Mouse (Mus musculus): Measurements from ENCODE around the gene Ppp3ca. TPM values are rescaled to one million over a fixed set of nuclear protein-coding genes. Genes with fewer than 3 reads are reported as not detected.

Ppp3ca gene
- polyA plus RNA-seq, 2 experiments: 3.9 to 7.4 TPM

DNA sequence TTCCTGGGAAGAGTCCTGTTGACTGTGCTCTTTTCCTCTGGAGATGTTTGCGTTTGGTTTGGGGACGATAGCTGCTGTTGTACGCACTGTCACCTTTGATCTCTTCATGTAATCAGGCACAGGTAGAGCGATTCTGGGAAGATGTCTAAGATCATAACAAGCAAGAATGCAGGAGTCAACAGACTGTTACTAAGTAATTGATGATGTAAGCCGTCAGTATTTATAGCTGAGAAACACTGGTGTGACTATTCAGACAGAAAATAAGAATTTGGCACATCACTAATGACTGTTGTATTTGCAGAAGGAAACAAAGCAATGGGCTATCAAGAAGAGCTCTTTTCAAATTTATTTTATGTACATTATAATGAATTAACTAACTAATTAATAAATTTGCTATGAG lies 4.6 kb downstream of the Ppp3ca start:
- H3K9ac ChIP-seq (replicated peaks): no peak overlapping the region
- no peak for ATAC-seq (ENCODE audit: insufficient read depth)

GRCm38 (mm10) chr3:136676991-136677390 lies 7.1 kb downstream of the Ppp3ca start:
- no peak overlapping the region for H3K9ac ChIP-seq (replicated peaks)
- H3K27ac ChIP-seq: no peak overlapping the region
- no peak overlapping the region for H3K4me2 ChIP-seq (ENCODE audit: low read depth)
- H3K36me3 ChIP-seq (replicated peaks; ENCODE audit: control insufficient read depth, insufficient read depth, low read depth): no peaks in the 10 kb centered on the region
- DNase-seq (ENCODE audit: low read depth in 3 of 3, low spot score in 3 of 3) (no peak), ATAC-seq (ENCODE audit: insufficient read depth) (no peak)
- TF ChIP-seq CTCF (IDR thresholded peaks at IDR 0.05; ENCODE audit: low read depth): no peak
- TF ChIP-seq EP300 (IDR thresholded peaks at IDR 0.05; ENCODE audit: low read depth): no peak
- H3K4me1 ChIP-seq (replicated peaks; ENCODE audit: control insufficient read depth in 2 of 2, insufficient read depth in 2 of 2, low read length in 1 of 2): peaks cover 0 to 2% of the 10 kb centered on the region in 2 experiments; a peak in 1 of 4 replicates
- WGBS (ENCODE audit: insufficient replicate concordance): 65% methylated on average over 2 of the region's 2 CpGs
- no peaks in the 10 kb centered on the region for H3K9me3 ChIP-seq (ENCODE audit: control insufficient read depth, low read length)
- H3K4me3 ChIP-seq (ENCODE audit: insufficient read depth in 1 of 2, low read depth in 2 of 2, low read length in 2 of 2): no peak overlapping the region
- no peaks in the 10 kb centered on the region for H3K27me3 ChIP-seq (ENCODE audit: control insufficient read depth, insufficient read depth, low read length)

More for the DNA sequence above, 4.6 kb downstream of the Ppp3ca start:
- H3K27ac ChIP-seq: no peak overlapping the region
- WGBS (ENCODE audit: insufficient replicate concordance): 76% methylated on average over 5 of the region's 5 CpGs
- peaks cover 0 to 3% of the 10 kb centered on the region in 2 experiments; a peak in 1 of 4 replicates for H3K4me1 ChIP-seq (replicated peaks; ENCODE audit: control insufficient read depth in 2 of 2, insufficient read depth in 2 of 2, low read length in 1 of 2)
- H3K9me3 ChIP-seq (ENCODE audit: control insufficient read depth, low read length): no peaks in the 10 kb centered on the region
- no peak overlapping the region for H3K4me2 ChIP-seq (ENCODE audit: low read depth)
- H3K36me3 ChIP-seq (replicated peaks; ENCODE audit: control insufficient read depth, insufficient read depth, low read depth): no peaks in the 10 kb centered on the region
- H3K27me3 ChIP-seq (ENCODE audit: control insufficient read depth, insufficient read depth, low read length): no peaks in the 10 kb centered on the region
- H3K4me3 ChIP-seq (ENCODE audit: insufficient read depth in 1 of 2, low read depth in 2 of 2, low read length in 2 of 2): no peak overlapping the region
- TF ChIP-seq EP300 (IDR thresholded peaks at IDR 0.05; ENCODE audit: low read depth) (no peak), CTCF (IDR thresholded peaks at IDR 0.05; ENCODE audit: low read depth) (no peak)
- no peak for DNase-seq (ENCODE audit: low read depth in 3 of 3, low spot score in 3 of 3)

GRCm38 (mm10) chr3:136678386-136678785 lies 8.5 kb downstream of the Ppp3ca start:
- H3K9ac ChIP-seq (replicated peaks): no peak overlapping the region
- no peak overlapping the region for H3K4me2 ChIP-seq (ENCODE audit: low read depth)
- H3K27me3 ChIP-seq (ENCODE audit: control insufficient read depth, insufficient read depth, low read length): no peaks in the 10 kb centered on the region
- no peak for TF ChIP-seq CTCF (IDR thresholded peaks at IDR 0.05; ENCODE audit: low read depth)
- TF ChIP-seq EP300 (IDR thresholded peaks at IDR 0.05; ENCODE audit: low read depth): no peak
- no peak for ATAC-seq (ENCODE audit: insufficient read depth)
- no peaks in the 10 kb centered on the region for H3K9me3 ChIP-seq (ENCODE audit: control insufficient read depth, low read length)
- no peak overlapping the region for H3K27ac ChIP-seq
- no peak overlapping the region for H3K4me3 ChIP-seq (ENCODE audit: insufficient read depth in 1 of 2, low read depth in 2 of 2, low read length in 2 of 2)
- DNase-seq (ENCODE audit: low read depth in 3 of 3, low spot score in 3 of 3): no peak
- WGBS (ENCODE audit: insufficient replicate concordance): 68% methylated on average over 8 of the region's 8 CpGs
- H3K36me3 ChIP-seq (replicated peaks; ENCODE audit: control insufficient read depth, insufficient read depth, low read depth): no peaks in the 10 kb centered on the region
- H3K4me1 ChIP-seq (replicated peaks; ENCODE audit: control insufficient read depth in 2 of 2, insufficient read depth in 2 of 2, low read length in 1 of 2): peaks cover 0 to 2% of the 10 kb centered on the region in 2 experiments; a peak in 1 of 4 replicates

DNA sequence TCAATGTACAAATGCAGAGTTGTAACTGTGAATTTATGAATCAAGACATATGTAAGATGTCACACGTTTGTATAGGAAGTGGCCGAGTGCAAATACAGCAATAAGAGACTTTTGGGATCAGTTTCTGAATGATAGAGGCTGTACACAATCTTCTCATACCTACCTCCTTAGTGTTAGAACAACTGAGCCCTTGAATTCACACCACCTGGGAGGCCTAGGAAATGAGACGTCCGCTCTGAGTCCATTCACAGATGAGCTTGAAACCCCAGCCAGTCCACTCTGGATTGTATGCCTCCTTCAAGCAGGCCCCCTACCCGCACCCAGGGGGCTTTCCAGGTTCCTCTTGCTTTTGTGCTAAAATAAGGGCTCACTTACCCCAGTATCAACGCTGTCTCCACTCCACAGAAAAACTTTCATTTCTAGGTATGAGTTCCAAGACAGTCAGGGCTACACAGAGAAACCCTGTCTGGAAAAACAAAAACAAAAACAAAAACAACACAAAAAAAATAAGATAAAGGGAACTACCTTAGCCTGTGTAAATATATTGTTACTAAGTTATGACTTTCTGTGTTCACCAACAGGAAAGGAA lies 10.1 kb downstream of the Ppp3ca start:
- DNase-seq (ENCODE audit: low read depth in 3 of 3, low spot score in 3 of 3) (no peak), ATAC-seq (ENCODE audit: insufficient read depth) (no peak)
- 55% methylated on average over 6 of the region's 6 CpGs for WGBS (ENCODE audit: insufficient replicate concordance)
- no peak overlapping the region for H3K4me2 ChIP-seq (ENCODE audit: low read depth)
- no peak overlapping the region for H3K9ac ChIP-seq (replicated peaks)
- H3K9me3 ChIP-seq (ENCODE audit: control insufficient read depth, low read length): no peaks in the 10 kb centered on the region
- H3K4me3 ChIP-seq (ENCODE audit: insufficient read depth in 1 of 2, low read depth in 2 of 2, low read length in 2 of 2): no peak overlapping the region
- no peak overlapping the region for H3K27ac ChIP-seq
- H3K27me3 ChIP-seq (ENCODE audit: control insufficient read depth, insufficient read depth, low read length): no peaks in the 10 kb centered on the region
- H3K36me3 ChIP-seq (replicated peaks; ENCODE audit: control insufficient read depth, insufficient read depth, low read depth): no peaks in the 10 kb centered on the region
- H3K4me1 ChIP-seq (replicated peaks; ENCODE audit: control insufficient read depth in 2 of 2, insufficient read depth in 2 of 2, low read length in 1 of 2): peaks cover 0 to 8% of the 10 kb centered on the region in 2 experiments; a peak in 3 of 4 replicates
- TF ChIP-seq EP300 (IDR thresholded peaks at IDR 0.05; ENCODE audit: low read depth): no peak
- no peak for TF ChIP-seq CTCF (IDR thresholded peaks at IDR 0.05; ENCODE audit: low read depth)

- H3K36me3 ChIP-seq (replicated peaks; ENCODE audit: control insufficient read depth, insufficient read depth, low read depth): no peaks in the 10 kb centered on the region
- no peak overlapping the region for H3K9ac ChIP-seq (replicated peaks)
- no peaks in the 10 kb centered on the region for H3K9me3 ChIP-seq (ENCODE audit: control insufficient read depth, low read length)
- DNase-seq (ENCODE audit: low read depth in 3 of 3, low spot score in 3 of 3): no peak
- H3K4me2 ChIP-seq (ENCODE audit: low read depth): no peak overlapping the region
- H3K27ac ChIP-seq: no peak overlapping the region
- ATAC-seq (ENCODE audit: insufficient read depth): no peak
- no peaks in the 10 kb centered on the region for H3K27me3 ChIP-seq (ENCODE audit: control insufficient read depth, insufficient read depth, low read length)
- peaks cover 0 to 8% of the 10 kb centered on the region in 2 experiments; a peak in 3 of 4 replicates for H3K4me1 ChIP-seq (replicated peaks; ENCODE audit: control insufficient read depth in 2 of 2, insufficient read depth in 2 of 2, low read length in 1 of 2)
- TF ChIP-seq CTCF (IDR thresholded peaks at IDR 0.05; ENCODE audit: low read depth) (no peak), EP300 (IDR thresholded peaks at IDR 0.05; ENCODE audit: low read depth) (no peak)
- no peak overlapping the region for H3K4me3 ChIP-seq (ENCODE audit: insufficient read depth in 1 of 2, low read depth in 2 of 2, low read length in 2 of 2)
- 64% methylated on average over 8 of the region's 8 CpGs for WGBS (ENCODE audit: insufficient replicate concordance)
These were observed 12.3 kb downstream of the Ppp3ca start for GRCm38 (mm10) chr3:136682242-136682641.

Data from liver, embryonic 14.5 days (tissue).